Mouse (Mus musculus) v-Abl transformed pro-B cells (cell line): ENCODE data around the gene Tlr6.

Source experiments
- in situ Hi-C, 2 experiments: fragments of 400-800 bp; cut with MboI; formaldehyde crosslinking; loops; one replicate each; pipeline ENCODE4 v1.15.1; 2025; ENCODE audit not compliant: unreplicated experiment in 2 of 2

Tlr6 gene

DNA sequence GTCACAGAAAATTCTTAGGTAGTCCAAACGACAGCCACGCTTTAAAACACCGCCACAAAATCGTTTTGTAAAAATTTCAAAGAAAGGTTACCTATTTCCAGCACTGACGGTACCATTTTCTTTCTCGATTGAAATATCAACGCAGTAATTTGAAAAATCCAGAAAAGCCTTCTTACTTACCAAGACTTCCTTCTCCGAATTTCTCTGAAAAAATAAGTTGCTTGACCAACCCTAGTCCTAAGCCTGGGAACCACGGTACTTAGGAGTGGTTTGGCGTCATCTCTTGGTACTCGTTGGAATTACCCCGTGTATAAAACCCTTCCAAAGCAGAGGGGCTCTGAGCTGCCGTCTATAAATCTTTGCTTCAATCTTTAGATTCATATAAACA is at the start of gene Tlr6:
Gene Tlr6, minus strand, starts transcription at position 255 of the 388 bp plus-strand sequence.
- in situ Hi-C loops: loop anchor here in 1 of 2 experiments (10.0 kb wide), 2 partner anchors 75 to 575 kb away; no protein-coding TSS in a partner anchor

DNA sequence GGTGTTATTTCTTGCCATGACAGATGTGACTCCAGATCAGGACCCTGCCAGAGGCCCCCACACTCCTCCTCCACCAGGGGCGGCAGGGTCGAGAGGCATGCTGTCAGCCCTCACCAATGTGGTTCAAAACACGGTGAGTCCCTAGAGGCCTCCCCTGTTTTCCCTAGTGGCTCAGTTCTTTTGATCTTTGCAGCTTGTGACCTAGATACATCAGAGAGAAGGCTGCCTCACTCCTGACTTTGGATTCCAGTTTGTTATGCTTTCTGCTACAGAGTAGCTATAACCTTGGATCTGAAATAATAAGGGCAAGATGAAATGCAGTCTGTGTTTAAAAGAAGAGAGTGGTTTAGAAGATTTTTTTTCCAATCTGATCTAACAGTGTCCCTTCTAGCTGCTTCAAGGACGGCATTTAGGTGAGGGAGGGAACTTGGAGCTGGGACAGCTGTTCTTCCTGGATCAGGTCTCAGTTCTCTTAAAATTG is 46.2 kb upstream of the Tlr6 start:
- in situ Hi-C loops: loop anchor here (10.0 to 25.0 kb wide), 5 partner anchors 121 to 689 kb away; partner anchors contain the start of genes Lias (in 2 of the 2), Rpl9 (in 2 of the 2) and Pds5a (in 1 of the 2)

DNA sequence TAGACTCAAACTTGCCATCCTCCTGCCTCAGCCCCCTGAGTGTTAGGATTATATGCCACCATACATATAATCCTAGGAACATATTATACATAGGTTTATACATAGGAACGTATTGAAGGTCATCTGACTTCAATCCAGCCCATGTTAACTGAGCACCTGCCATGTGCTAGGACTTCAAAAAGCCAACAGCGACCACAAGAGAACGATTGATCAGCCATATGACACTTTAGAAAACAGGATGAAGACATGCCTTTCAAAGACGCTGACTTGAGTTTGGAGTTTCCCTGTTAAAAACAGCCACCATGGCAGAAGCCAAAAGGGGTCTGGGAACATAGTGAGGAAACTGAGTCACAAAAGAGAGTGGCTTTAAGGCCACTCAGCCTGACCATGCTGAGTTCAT is 45.4 kb upstream of the Tlr6 start:
- in situ Hi-C loops: loop anchor here (10.0 to 25.0 kb wide), 5 partner anchors 120 to 690 kb away; partner anchors contain the start of genes Lias (in 2 of the 2), Rpl9 (in 2 of the 2) and Pds5a (in 1 of the 2)

DNA sequence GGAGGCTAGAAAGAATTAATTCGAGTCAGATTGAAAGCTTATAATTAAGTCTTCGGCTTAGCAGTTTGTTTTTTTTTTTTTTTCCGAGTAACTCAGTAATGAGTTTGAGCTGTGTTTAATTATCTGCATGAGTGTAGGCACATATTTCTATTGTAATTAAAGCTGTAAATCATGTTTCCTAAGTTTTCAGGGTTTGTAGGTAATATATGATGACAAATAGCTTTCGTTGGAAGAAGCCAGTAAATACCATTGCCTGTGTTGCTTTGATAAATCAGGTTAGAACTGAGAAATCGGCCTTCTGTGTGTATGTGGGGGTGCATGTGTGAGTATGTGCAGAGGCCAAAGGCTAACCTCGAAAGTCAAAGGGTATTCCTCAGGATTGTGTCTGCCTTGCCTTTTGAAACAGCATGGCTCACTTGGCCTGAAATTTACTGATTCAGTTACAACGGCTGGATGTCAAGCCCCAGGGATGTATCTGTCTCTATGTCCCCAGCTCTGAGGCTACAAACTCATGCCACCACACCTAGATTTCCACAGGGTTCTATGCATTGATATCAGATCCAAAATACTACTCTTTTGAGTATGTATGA is 44.1 kb upstream of the Tlr6 start:
- in situ Hi-C loops: loop anchor here (10.0 to 25.0 kb wide), 5 partner anchors 119 to 691 kb away; partner anchors contain the start of genes Lias (in 2 of the 2), Rpl9 (in 2 of the 2) and Pds5a (in 1 of the 2)

DNA sequence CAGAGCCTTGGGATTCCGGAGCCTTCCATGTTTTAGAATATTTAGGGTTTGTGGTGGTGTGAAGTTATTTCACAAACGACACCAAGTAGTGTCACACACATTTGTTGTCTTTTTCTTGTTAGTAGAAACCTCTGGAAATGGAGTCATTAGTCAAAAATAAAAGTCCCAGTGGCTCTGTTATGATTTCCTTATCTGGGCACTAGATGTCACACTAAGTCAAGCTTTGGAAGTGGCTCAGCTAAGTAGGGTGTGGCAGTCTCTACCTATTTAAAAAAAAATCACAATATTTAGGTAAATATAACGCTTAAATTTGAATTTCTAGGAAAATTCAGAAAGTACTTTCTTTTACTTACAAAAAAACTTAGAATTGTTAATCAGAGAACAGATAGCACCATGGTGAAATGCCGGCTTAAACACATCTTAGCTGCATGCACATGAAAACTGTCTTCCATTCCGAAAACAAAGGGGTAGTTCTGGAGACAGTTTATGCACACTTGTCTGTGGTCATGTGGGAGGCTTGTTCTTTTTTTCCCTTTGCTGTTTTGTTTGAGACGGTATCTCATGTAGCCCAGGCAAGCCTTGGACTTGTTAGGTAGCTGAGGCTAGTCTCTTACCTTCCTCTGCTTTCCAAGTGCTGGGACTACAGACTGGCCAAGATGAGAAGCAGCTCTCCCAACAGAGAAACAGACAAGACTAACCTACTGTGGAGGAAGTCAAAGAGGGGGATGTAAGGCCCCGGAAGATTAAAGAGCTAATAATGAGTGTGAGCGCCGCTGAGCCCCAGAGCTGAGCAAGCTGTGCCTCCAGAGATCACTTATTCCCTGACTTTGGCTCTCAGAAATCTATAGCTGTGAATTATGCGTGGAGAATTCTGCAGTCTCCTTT is 43.3 kb upstream of the Tlr6 start:
- in situ Hi-C loops: loop anchor here (10.0 to 25.0 kb wide), 5 partner anchors 118 to 692 kb away; partner anchors contain the start of genes Lias (in 2 of the 2), Rpl9 (in 2 of the 2) and Pds5a (in 1 of the 2)

DNA sequence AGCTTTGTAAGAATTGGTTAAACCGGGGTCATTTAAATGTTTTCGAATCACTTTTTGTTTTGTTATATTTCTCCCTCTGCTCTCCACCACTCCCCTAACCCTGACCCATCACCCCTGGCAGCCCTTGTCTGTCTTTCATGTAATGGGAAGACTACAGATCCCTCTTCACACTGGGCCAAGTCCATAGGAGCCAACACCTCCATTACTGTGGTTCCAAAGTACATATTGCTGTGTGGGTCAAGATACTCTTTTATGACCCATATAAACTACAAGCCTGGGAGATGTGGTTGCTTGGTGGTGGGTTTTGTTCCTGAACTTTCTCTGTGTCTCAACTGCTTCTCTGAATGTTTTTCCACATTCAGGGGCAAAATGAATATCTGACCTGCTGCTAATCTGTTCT is 35.5 kb upstream of the Tlr6 start:
- in situ Hi-C loops: loop anchor here (25.0 kb wide), 1 partner anchor 967 kb away; no protein-coding TSS in a partner anchor

DNA sequence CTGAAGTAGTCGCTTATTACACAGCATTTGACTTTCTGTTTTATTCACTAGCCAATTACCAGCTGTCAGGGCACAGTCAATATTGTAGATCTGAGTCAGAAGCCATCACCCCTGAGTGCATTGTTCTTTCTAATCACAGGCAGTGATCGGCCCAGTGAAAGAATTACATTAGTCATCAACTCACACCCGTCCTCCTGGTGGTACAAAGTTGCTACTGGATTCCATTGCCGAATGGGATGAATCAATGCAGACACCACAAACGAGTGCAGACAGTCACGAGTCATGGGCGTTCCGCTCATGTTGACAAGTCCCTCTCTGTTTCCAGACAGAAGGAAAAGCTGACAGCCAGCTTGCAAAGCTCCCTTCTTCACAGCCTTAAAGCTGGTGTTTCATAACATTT is 32.6 kb upstream of the Tlr6 start:
- in situ Hi-C loops: loop anchor here (25.0 kb wide), 1 partner anchor 970 kb away; no protein-coding TSS in a partner anchor

DNA sequence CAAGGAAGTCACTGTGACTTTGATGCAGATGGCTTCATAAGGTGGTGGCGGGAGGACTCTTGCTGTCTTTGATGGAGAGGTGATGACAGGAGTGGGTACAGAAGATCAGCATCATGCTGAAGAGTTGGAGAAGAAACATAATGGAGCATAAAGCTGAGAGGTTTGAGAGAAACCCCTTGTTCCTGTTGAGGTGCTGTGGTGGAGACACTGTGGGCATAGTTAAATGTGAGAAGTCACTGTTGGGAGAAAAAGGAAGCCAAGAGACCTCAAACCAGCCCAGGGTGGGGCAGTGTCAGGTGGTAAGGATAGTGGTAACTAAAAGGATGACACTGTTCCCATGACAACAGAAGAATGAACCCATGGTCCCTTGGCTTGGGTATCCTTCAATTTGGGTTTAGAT is 30.0 kb upstream of the Tlr6 start:
- in situ Hi-C loops: loop anchor here (25.0 kb wide), 1 partner anchor 972 kb away; no protein-coding TSS in a partner anchor

DNA sequence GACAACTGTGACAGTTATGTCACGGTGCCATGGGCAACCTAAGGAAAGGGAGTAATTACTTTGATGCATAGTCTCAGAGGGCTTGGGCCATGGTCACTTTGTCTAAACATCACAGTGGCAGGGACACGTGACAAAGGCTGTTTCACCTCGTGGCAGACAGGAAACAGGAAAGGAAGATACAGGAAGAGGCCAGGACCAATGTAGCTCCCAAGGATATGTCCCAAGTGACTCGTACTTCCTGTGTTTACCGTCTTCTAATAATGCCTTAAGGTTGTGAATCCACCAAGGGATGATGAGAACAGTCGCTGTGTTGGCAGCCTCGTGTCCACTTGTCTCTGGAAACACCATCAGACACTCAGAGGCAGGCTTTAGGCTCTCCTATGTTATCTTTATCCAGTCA is 26.1 kb upstream of the Tlr6 start:
- in situ Hi-C loops: loop anchor here (25.0 kb wide), 1 partner anchor 976 kb away; no protein-coding TSS in a partner anchor

DNA sequence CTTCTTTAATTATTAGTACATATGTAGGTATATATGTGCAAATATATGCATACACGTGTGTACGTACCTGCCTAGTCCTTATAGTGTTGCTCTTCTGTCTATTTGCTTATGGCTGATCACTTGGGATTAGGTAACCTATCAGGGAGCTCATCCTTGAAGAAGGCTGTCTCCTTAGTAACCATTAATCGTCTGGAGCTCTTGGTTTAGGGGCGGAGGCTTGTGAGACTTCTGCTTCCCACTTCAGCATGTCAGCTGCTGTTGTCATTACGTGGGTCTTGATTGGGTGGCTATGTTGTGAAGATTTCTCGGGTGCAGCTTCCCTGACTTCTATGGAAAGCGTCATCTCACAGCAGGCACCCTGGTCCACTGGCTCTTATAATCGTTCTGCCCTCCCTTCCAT is 17.2 kb upstream of the Tlr6 start:
- in situ Hi-C loops: loop anchor here (25.0 kb wide), 1 partner anchor 985 kb away; no protein-coding TSS in a partner anchor

DNA sequence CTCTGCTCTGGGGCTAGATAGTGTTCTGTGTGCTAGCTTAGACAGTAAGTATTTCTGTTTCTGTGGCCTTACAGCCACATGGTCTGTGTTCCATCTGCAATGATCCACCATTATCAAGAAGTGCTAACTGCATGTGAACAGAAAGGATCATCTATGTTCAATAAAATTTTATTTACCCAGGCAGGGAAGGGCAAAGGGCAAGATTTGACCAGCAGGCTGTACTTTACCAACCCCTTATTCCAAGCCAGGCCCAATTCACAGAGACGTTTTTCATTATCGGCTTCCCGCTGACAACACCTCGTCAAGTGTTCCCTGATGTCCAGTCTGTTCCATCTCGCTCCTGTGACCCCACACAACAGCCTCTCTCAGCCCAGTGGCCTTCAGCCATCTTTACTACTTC is 15.2 kb upstream of the Tlr6 start:
- in situ Hi-C loops: loop anchor here (25.0 kb wide), 1 partner anchor 987 kb away; no protein-coding TSS in a partner anchor

DNA sequence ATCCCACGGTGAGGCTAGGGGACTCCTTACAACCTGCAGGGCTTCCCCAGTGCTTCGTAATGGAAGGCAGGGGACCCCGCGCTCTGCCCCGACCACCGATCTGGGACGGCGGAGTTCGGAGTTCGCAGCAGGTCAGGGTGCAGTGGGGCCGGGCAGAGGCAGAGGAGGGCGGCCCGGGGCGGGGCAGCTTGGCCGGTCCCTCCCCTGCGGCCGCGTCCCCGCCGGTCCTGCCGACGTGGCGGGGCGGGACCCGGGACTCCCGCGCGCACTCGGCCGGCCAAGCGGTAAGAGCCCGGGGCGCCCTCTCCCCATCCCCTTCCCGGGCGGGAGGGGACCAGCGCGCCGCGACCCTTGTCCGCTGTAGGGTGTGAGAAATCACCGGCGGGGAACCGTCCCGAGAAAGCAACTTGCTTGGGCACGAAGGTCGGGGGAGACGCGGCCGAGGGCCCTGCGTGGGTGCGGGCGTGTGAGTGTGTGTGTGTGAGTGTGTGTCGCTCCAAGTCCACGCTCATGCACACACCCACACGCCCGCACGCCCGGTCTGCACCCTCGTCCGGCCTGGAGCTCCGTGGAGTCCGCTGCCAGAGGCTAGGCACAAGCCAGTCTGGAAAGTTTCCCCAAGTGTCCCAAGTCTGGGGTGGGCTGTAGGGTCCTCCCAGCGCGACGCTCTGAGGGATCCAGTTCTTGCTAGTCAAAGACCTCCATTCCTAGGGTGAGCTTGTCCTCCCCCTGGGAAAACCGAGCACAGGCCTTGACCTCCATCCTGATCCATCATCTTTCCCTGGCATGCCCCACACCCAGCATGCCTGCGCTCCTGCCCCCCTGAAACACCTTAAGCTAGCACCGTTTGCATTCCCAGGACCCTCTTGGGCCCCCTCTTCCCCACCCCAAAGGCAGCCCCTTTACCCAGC is 10.2 kb upstream of the Tlr6 start, which contains the start of gene Fam114a1:
Gene Fam114a1, plus strand, starts transcription at position 211 of the 911 bp plus-strand sequence.
- in situ Hi-C loops: loop anchor here in 1 of 2 experiments (10.0 kb wide), 1 partner anchor 85 kb away; no protein-coding TSS in a partner anchor

DNA sequence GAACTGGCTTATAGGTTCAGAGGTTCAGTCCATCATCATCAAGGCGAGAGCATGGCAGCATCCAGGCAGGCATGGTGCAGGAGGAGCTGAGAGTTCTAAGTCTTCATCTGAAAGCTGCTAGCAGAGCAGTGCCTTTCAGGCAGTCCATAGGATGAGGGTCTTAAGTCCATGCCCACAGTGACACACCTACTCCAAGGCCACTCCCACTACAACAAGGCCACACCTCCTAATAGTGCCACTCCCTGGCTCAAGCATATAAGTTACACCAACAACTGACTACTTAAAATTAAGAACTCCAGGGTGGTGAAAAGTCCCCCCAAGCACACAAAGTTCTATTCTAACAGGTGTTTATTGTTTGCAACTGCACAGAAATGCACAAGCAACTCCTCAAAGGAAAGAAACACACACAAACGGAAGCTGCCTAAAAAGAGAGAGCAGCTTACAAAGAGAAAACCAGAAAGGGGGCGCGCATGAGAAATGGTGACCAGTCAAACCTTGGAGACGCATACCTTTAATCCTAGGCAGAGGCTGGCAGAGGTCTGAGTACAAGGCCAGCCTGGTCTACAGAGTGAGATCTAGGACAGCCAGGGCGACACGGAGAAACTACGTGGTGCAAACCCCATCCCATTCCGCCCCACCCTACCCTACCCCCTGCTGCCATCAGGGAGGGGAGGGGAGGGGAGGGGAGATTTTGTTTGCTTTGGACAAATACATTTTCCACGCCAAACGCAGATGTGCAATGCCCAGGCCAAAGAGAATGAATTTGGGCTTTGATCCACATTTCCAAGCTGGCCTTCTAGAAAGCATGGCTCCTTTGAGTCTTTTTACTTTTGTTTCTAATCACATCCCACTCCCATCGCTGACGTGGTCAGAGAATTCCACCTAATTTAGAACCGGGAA is 9.3 kb upstream of the Tlr6 start:
- in situ Hi-C loops: loop anchor here in 1 of 2 experiments (10.0 kb wide), 1 partner anchor 84 kb away; no protein-coding TSS in a partner anchor

DNA sequence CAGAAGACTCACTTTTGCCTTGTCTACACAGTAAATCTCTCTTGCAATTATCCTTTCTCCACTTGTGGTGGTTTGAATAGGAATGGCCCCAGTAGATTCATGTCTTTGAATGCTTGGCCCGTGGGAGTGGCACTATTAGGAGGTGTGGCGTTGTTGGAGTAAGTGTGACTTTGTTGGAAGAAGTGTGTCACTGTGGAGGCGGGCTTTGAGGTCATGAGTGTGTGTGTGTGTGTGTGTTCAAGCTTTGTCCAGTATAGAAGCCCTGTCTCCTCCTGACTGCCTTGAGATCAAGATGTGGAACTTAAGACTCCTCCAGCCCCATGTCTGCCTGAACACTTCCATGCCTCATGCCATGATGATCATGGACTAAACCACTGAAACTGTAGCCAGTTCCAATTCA is 3.8 kb upstream of the Tlr6 start:
- in situ Hi-C loops: loop anchor here in 1 of 2 experiments (10.0 kb wide), 1 partner anchor 79 kb away; no protein-coding TSS in a partner anchor

DNA sequence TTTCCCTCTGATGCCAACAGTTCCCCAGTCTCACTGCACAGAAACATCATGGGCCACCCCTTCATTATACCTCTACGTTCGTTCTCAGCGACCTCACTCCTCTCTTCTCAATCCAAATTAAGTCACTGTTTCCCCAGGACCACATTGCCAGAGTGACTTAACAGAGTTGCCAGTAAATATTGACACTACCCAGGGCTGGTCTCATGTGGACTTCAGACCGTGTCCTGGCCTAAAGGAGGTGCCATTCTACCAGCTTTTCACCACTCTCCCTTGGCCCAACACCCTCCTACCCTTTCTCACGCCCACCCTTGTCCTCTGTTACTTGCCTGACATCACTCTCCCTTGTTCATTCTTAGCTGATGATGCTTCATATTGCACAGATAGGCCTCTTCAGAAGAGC is 3.4 kb upstream of the Tlr6 start:
- in situ Hi-C loops: loop anchor here in 1 of 2 experiments (10.0 kb wide), 1 partner anchor 78 kb away; no protein-coding TSS in a partner anchor

DNA sequence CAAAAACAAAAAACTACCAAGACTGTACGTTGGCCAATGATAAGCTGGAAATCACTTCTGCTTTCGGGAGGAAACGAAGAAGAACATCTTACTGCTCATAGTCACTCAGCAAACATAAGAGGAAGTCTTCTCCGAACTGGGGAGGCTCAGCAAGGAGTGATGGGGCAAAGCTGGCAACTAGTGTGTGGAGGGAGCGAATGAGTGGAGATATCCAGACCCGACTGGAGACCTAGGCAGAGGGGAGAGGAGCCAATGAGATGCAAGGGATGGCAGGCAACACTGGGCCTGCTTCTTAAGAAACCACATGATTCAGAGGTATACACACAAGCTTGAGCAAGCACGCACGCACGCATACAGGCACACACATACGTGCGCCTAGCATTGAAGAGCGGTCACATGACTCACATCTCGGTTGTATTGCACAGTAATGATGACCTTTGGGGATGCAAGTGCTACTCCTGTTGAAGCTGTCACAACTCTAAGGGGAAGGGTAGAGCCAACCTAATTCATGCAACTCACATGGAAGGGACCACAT is 1.0 kb upstream of the Tlr6 start:
- in situ Hi-C loops: loop anchor here in 1 of 2 experiments (10.0 kb wide), 1 partner anchor 76 kb away; no protein-coding TSS in a partner anchor

DNA sequence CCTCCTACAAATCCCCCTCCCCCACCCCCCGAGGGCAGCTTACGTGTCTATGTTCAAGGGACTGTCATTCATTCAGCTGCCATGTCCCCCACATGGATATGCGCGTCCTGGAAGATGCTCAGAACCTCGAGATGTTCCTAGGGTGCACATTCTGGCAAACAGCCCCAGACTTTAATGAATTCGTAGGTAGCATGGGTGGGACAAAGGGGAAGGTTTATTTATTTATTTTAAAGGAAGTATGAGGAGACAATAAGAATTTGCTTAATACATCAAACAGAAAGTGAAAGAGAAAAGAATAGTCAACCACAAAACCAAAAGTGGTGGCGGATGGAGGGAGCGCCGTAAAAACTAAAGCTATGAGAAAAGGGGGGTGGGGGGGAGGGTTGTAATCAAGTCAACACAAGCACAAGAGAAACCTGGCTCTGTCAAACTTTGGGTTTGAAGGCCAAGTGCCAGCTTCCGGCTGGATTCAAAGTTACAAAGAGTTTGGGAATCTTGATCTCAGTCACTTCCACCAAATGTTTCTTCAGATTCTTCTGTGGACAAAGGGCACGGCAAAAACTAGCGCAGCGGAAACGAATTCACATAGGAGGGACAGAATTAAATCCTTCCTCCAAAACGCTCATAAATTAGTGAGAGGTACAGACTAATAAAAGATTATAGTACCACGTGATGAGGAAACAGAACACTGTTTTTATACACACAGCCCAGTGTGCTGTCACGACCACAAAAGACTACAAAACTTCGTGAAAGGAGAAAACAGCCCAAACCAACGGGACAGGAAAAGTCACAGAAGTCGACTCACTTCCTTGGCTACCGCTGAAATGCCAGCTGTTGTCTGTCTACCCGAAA is 680 bp downstream of the Tlr6 start:
- in situ Hi-C loops: loop anchor here in 1 of 2 experiments (10.0 kb wide), 1 partner anchor 574 kb away; no protein-coding TSS in a partner anchor
